Mouse (Mus musculus) heart, adult 2 months (tissue): ENCODE measurements at regions not wholly inside any gene's neighbourhood (a gene's known extent, or its start where the extent isn't known, plus 50 kb on each side); places are given as distances from the start of the nearest gene placed in this dataset.
A peak's percentile ranks its signal among the peaks of the same experiment; 100 is the strongest.

ENCODE experiments used
- DNase-seq, 2 experiments: peaks; one replicate each; pipeline ENCODE4 v3.0.0; 2021
- H3K27ac ChIP-seq: fragments of 200-600 bp; 2 replicates; pipeline ENCODE4 v1.8.1; 2022
- H3K27me3 ChIP-seq: fragments of 200-500 bp; 2 replicates; pipeline ENCODE4 v1.6.1; 2012; ENCODE audit warnings: mild to moderate bottlenecking, low read length, inconsistent platforms, mixed read lengths; ENCODE audit not compliant: control insufficient read depth, insufficient read depth
- H3K36me3 ChIP-seq: fragments of 200-500 bp; 2 replicates; pipeline ENCODE4 v1.6.1; 2012; ENCODE audit warnings: low read length, inconsistent platforms; ENCODE audit not compliant: control insufficient read depth, insufficient read depth
- H3K4me1 ChIP-seq: fragments of 200-500 bp; 2 replicates; pipeline ENCODE4 v1.6.1; 2011; ENCODE audit warnings: low read length; ENCODE audit not compliant: control insufficient read depth, insufficient read depth
- H3K4me3 ChIP-seq: fragments of 200-600 bp; 2 replicates; pipeline ENCODE4 v1.8.1; 2022
- H3K79me2 ChIP-seq: fragments of 200-500 bp; replicated peaks from 2 replicates; pipeline ENCODE4 v1.6.1; 2012; ENCODE audit warnings: mild to moderate bottlenecking, inconsistent platforms, low read length, moderate library complexity, mixed read lengths; ENCODE audit not compliant: control insufficient read depth, insufficient read depth
- H3K9ac ChIP-seq: fragments of 200-500 bp; 2 replicates; pipeline ENCODE4 v1.6.1; 2012; ENCODE audit warnings: low read depth, mild to moderate bottlenecking, control low read depth, inconsistent platforms, low read length, mixed read lengths
- CTCF ChIP-seq: fragments of 200-600 bp; IDR thresholded peaks from 2 replicates; pipeline ENCODE4 v1.8.1; 2022; ENCODE audit warnings: antibody characterized with exemption, mild to moderate bottlenecking, moderate library complexity
- EP300 ChIP-seq: fragments of 200-500 bp; IDR thresholded peaks from 2 replicates; pipeline ENCODE4 v1.6.1; 2011; ENCODE audit warnings: low read depth, low read length, control low read depth; ENCODE audit not compliant: insufficient read depth
- POLR2A ChIP-seq: fragments of 200-500 bp; IDR thresholded peaks from 2 replicates; pipeline ENCODE4 v1.6.1; 2011; ENCODE audit warnings: mild to moderate bottlenecking, low read depth, low read length, control low read depth; ENCODE audit not compliant: insufficient read depth
- WGBS: fragments of 180-500 bp; shearing (Covaris S2); methylation state at CpG from one replicate; pipeline ENCODE4 v1.1.7; 2018; 5-methylcytosine and 5-hydroxymethylcytosine counted together
- intact Hi-C: fragments of 180-260 bp; cut with DNase I; formaldehyde crosslinking; loops from one replicate; pipeline ENCODE4 v1.15.1; 2025

- Histone ChIP-seq H3K27me3 (no peaks in the 10 kb centered on the region), H3K36me3 (no peaks in the 10 kb centered on the region), H3K79me2 (no peaks in the 10 kb centered on the region), H3K9ac (no peak overlapping the region), H3K27ac (peak overlapping the region; percentile 32), H3K4me3 (no peak overlapping the region), H3K4me1 (peaks cover 12% of the 10 kb centered on the region)
- peak in 1 of 2 experiments; percentile 66 for DNase-seq
- intact Hi-C loops = no loop called here
- WGBS = 53% methylated on average over 10 of the region's 10 CpGs
- no peak for TF ChIP-seq CTCF
- 0 out of 2 replicates have a peak, but pooled peaks have one; percentile 17 for TF ChIP-seq EP300
- 0 out of 2 replicates have a peak, but pooled peaks have one; percentile 4 for TF ChIP-seq POLR2A
Observed at GRCm38 (mm10) chr17:84074000-84074782, 113.6 kb downstream of the Zfp36l2 start.

- DNase-seq = peak in 1 of 2 experiments; percentile 19
- intact Hi-C loops = no loop called here
Observed at GRCm38 (mm10) chr17:84072426-84073030, 115.2 kb downstream of the Zfp36l2 start.

GRCm38 (mm10) chr17:84071855-84072254, 115.9 kb downstream of the Zfp36l2 start:
- 86% methylated on average over 2 of the region's 2 CpGs for WGBS
- Histone ChIP-seq H3K4me1 (peaks cover 12% of the 10 kb centered on the region), H3K27me3 (no peaks in the 10 kb centered on the region), H3K36me3 (no peaks in the 10 kb centered on the region), H3K27ac (peak overlapping the region; percentile 65), H3K79me2 (no peaks in the 10 kb centered on the region), H3K4me3 (no peak overlapping the region), H3K9ac (no peak overlapping the region)
- no peak for TF ChIP-seq CTCF
- TF ChIP-seq EP300 = no peak
- TF ChIP-seq POLR2A = no peak
- no peak for DNase-seq
- intact Hi-C loops = no loop called here

More at GRCm38 (mm10) chr17:84072426-84073030, 115.2 kb downstream of the Zfp36l2 start:
- Histone ChIP-seq H3K4me1 (peaks cover 12% of the 10 kb centered on the region), H3K27me3 (no peaks in the 10 kb centered on the region), H3K79me2 (no peaks in the 10 kb centered on the region), H3K27ac (peak overlapping the region; percentile 65), H3K36me3 (no peaks in the 10 kb centered on the region), H3K4me3 (no peak overlapping the region), H3K9ac (no peak overlapping the region)
- 66% methylated on average over 4 of the region's 4 CpGs for WGBS
- TF ChIP-seq CTCF = no peak
- no peak for TF ChIP-seq EP300
- no peak for TF ChIP-seq POLR2A

- peak overlapping the region; percentile 52; the same call in 1 of the 2 replicates for H3K27ac ChIP-seq
- peaks cover 12% of the 10 kb centered on the region for H3K4me1 ChIP-seq
- no peak overlapping the region for H3K4me3 ChIP-seq
- no peaks in the 10 kb centered on the region for H3K79me2 ChIP-seq
- no peaks in the 10 kb centered on the region for H3K36me3 ChIP-seq
- no peak for TF ChIP-seq EP300
- no peak for TF ChIP-seq CTCF
- no peak for TF ChIP-seq POLR2A
- 85% methylated on average over 3 of the region's 3 CpGs for WGBS
- intact Hi-C loops = no loop called here
- no peak for DNase-seq
- H3K9ac ChIP-seq = no peak overlapping the region
- no peaks in the 10 kb centered on the region for H3K27me3 ChIP-seq
Observed at GRCm38 (mm10) chr17:84070596-84070995, 117.2 kb downstream of the Zfp36l2 start.

- DNase-seq = no peak
- intact Hi-C loops = no loop called here
- no peak for TF ChIP-seq CTCF
- TF ChIP-seq POLR2A = no peak
- TF ChIP-seq EP300 = no peak
- H3K4me1 ChIP-seq = no peaks in the 10 kb centered on the region
- no peak overlapping the region for H3K9ac ChIP-seq
- no peaks in the 10 kb centered on the region for H3K79me2 ChIP-seq
- no peak overlapping the region for H3K27ac ChIP-seq
- H3K36me3 ChIP-seq = no peaks in the 10 kb centered on the region
- WGBS = 87% methylated on average over 26 of the region's 26 CpGs
- no peaks in the 10 kb centered on the region for H3K27me3 ChIP-seq
- H3K4me3 ChIP-seq = no peak overlapping the region
Observed at GRCm38 (mm10) chr17:84067102-84067501, 120.6 kb downstream of the Zfp36l2 start.

GRCm38 (mm10) chr17:84063791-84064190, 124.0 kb downstream of the Zfp36l2 start:
- Histone ChIP-seq H3K4me3 (no peak overlapping the region), H3K36me3 (no peaks in the 10 kb centered on the region), H3K79me2 (no peaks in the 10 kb centered on the region), H3K9ac (no peak overlapping the region), H3K4me1 (no peaks in the 10 kb centered on the region; the same call in 1 of the 2 replicates), H3K27ac (no peak overlapping the region), H3K27me3 (no peaks in the 10 kb centered on the region)
- DNase-seq = no peak
- WGBS = 53% methylated on average over 7 of the region's 7 CpGs
- intact Hi-C loops = no loop called here
- TF ChIP-seq EP300 (no peak), POLR2A (no peak)
